Mouse (Mus musculus) layer of hippocampus, postnatal 25 days (tissue): Measurements from ENCODE around the gene Dnaaf2. TPM values are rescaled to one million over a fixed set of nuclear protein-coding genes. Genes with fewer than 3 reads are reported as not detected.

Source experiments
- DNase-seq, 2 experiments: peaks; one replicate each; pipeline ENCODE4 v3.0.0; 2022; ENCODE audit warnings: mixed read lengths in 2 of 2, low spot score in 1 of 2; ENCODE audit errors: extremely low spot score in 1 of 2
- total RNA-seq, 2 experiments: library from RNA; stranded (reverse); gene quantifications; 2 replicates each; pipeline ENCODE4 v1.2.3; 2021

Gene Dnaaf2
- total RNA-seq, 2 experiments from 2014 or later = 1.9 to 2.1 TPM

GRCm38 (mm10) chr12:69204052-69204833 is 6.0 kb upstream of the Dnaaf2 start, which contains the start of gene Gm49384:
TSS of gene Gm49384 (minus strand) at chr12:69204267.
- DNase-seq = no peak

DNA sequence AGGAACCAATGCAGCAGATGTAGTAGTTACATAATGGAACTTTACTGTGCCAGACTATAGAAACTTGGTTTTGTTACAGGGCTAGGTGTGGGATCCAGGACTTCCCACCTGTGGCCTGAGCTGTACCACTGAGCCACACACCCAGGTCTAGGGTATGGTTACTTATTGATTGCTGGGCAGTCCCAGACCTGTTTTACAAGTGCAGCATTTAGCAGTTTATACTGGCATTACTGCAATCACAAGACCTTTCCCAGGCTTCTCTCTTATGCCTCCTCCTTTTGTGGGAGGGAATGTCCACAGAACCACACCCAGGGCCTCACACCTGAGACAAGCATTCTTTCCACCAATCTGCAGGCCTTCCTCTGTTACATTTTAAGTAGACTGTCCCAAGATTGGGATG is 756 bp upstream of the Dnaaf2 start:
- DNase-seq = no peak

GRCm38 (mm10) chr12:69197378-69198163 is 658 bp downstream of the Dnaaf2 start:
- peak; percentile 42 to 65 for DNase-seq

DNA sequence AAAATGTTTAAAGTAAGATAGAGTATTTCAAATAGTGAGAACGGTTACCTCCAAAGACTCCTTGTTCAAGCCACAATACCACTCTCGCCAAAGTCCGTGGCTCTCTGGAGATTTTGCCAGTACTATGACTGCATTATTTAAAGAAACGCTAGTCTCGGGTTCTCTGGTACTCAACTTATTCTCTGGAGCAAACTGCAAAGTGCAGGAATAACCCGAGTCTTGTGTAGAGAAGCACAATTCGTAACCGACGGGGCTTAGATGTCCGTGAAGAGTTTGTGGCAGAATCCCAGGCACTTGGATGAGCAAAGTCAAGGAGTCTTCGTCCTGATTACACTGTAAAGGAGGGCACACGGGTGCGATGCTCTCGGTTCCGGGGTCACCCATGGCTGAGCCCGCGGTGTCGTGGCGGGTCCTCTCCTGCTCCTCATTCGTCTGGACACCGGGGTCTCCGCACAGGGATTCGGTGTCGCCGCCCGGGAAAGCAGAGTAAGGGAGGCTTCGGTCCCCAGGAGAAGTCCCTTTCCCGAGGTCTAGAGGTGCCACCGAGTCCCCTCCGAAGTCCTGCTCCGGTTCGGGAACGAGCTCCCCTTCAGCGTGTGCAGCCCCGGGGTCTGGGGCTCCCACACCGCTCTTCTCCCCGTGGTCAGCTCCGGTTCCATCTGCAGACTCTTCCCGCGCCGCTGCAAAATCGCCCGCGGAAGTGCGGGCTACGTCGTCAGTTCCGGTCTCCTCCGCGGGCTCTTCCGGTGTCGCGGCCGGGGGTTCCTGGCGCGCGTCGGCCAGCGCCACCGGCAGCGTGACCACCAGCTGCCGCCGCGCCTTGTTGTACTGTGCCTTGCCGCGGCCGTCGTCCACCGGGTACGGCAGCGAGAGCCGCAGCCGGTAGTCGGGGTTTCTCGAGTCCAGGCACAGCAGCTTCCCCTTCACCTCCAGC is 1.5 kb downstream of the Dnaaf2 start, which contains the start of gene Gm49383:
TSS of gene Gm49383 (minus strand) at position 661 of the 934 bp plus-strand sequence.
- DNase-seq = peak in 1 of 2 experiments; percentile 55

DNA sequence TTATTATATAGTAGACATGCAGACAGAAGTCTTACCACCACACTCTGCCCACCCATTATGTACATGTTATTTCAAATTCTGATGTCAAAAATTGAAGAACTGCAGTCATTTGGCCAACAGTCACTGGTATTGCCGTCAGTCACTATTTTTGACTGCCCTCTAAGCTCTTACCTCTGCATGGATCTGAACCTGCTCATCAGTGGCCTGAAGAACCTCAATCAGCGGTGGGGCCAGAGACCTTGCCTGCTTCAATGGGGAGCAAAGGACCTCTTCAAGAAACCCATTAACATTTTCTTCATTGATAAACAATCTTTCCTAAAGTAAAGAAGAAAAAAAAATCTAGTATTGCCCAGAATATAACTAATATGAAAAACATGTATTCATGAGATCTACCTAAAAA is 5.6 kb downstream of the Dnaaf2 start:
- DNase-seq = no peak

DNA sequence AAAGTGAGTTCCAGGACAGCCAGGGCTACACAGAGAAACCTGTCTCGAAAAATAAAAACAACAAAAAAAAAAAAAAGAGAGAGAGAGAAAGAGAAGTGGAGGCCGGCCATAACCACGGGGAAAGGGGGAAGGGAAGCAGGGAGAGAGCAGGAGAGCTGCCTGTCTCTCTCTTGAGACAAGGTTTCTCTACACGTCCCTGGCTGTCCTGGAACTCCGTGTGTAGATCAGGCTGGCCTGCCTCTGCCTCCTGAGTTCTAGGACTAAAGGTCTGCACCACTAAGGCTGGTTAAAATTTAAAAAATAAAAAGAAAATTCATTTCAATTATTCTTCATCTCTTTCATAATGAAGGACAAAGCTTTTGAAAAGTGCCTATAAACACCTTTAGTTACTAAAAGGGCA is 6.8 kb downstream of the Dnaaf2 start:
- no peak for DNase-seq

DNA sequence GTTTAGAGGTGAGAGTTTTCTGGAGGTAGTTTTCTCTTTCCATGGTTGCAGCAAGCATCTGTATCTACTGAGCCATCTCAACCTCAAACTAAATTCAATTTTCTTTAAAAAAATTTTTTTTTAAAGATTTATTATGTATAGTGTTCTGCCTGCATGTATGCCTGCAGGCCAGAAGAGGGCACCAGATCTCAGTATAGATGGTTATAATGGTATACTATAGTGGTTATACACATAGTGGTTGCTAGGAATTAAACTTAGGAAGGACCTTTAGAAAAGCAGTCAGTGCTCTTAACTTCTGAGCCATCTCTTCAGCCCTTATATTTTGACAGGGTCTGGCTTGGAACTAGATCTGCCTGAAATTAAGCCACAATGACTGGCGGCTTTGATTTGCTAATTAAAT is 7.7 kb downstream of the Dnaaf2 start:
- no peak for DNase-seq

GRCm38 (mm10) chr12:69190074-69190473 is 8.2 kb downstream of the Dnaaf2 start:
- DNase-seq = no peak

DNA sequence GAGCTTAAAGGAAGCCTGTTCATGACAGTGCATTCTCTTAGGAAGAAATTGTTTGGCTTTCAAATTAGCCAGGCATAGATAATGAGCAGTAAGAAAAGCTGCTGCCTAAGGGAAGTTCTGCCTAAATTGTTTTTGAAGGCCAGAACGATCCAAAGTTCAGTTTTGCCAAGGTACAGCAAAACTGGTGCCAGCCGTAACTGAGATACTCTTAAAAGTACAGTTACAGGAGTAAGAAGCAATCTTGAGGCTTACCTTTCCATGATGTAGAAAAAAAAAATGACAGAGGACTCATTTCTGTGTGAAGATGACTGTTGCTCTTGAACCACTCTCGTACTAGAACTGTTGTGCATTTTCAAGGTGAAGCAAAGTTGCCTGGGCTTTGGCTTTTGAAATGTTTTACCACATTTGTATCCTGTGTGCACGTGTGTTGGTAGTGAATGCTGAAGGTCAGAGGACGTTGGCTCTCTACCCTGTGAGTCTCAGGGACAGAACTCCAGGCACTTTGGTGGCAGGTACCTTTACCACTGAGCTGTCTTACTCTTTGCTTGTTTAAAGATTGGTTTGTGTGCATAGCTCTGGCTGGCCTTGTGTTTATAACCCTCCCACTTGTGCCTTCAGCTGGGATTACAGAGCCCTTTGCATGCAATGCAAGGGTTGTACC is 11.3 kb downstream of the Dnaaf2 start:
- DNase-seq = no peak

DNA sequence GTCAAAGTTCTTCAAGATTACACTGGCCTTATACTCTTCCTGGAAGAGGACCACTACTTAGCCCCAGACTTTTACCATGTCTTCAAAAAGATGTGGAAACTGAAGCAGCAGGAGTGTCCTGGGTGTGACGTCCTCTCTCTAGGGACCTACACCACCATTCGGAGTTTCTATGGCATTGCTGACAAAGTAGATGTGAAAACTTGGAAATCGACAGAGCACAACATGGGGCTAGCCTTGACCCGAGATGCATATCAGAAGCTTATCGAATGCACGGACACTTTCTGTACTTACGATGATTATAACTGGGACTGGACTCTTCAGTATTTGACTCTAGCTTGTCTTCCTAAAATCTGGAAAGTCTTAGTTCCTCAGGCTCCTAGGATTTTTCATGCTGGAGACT is 12.9 kb downstream of the Dnaaf2 start:
- DNase-seq = no peak

DNA sequence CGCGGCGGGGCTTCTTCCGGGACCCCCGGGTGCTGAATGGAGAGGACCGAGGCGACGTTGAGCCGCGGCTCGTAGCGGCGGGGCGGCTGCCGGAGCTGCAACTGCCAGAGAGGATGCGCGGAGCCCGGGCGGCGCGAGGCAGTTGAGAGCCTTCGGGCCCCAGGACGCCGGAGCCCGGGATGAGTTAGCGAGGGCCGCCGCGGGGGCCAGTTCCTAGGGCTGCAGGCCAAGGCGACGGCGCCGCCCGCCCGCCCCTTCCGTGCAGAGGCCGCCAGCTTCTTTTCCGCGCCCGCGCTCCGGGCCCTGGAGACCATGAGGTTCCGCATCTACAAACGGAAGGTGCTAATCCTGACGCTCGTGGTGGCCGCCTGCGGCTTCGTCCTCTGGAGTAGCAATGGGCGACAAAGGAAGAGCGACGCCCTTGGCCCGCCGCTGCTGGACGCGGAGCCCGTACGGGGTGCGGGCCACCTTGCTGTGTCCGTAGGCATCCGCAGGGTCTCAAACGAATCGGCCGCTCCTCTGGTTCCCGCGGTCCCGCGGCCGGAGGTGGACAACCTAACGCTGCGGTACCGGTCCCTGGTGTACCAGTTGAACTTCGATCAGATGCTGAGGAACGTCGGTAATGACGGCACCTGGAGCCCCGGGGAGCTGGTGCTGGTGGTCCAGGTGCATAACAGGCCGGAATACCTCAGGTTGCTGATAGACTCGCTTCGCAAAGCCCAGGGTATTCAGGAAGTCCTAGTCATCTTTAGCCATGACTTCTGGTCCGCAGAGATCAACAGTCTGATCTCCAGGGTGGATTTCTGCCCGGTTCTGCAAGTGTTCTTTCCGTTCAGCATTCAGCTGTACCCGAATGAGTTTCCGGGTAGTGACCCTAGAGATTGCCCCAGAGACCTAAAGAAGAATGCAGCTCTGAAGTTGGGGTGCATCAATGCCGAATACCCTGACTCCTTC is 13.6 kb downstream of the Dnaaf2 start:
- DNase-seq = peak in 1 of 2 experiments; percentile 20

DNA sequence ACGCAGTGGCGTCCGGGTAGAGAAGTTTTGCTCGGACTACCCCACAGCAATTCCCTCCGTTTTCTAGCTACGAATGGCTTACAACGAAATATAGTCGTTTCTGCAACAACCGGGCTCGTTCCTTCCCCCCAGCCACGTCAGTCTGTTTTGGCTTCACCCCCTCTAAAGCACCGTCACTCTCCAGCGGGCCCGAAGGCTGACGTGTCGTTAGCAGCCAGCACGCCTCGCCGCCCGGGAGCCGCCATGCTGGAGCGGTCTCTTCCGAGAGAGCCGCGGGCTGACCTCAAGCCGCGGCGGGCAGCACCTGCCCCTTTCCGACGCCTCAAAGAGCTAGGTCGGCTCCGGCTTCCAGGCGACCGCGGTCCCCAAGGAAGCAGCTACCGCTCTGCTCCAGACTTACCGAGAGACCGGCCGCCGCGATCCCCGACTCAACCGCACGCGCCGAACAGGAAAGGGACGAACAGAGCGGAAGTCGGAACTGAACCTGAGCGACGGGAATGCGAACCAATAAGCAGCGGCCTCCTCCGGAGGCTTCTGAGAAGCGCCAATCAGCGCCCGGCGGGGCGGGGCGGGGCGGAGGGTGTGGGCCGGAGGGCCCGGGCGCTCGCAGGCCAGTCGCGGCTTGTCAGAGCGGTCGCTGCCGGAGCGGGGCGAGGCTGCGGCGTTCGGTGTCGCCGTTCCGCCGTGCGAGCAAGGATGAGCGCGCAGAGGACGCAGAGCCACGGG is 14.5 kb downstream of the Dnaaf2 start, which contains the start of the genes Rpl36al and Mgat2:
TSS of gene Rpl36al (minus strand) at position 501 of the 726 bp plus-strand sequence.
TSS of gene Mgat2 (plus strand) at position 575 of the 726 bp plus-strand sequence.
- DNase-seq = peak; percentile 98 to 99

DNA sequence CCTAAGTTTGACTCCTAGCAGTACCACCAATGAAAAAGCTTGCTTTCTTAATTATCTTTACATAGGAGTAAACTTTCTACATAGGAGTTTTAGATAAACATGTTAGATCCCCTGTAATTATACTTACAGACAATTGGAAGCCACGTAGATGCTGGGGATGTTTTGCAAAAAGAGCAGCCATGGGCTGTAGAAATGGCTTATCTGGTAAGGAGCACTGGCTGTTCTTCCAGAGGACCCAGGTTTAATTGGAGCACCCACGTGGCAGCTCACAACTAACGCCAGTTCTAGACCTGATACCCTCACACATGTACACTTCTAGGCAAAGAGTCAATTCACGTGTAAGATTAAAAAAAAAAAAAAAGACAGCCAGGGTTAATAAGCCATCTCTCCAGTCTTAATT is 16.4 kb downstream of the Dnaaf2 start:
- DNase-seq = no peak

DNA sequence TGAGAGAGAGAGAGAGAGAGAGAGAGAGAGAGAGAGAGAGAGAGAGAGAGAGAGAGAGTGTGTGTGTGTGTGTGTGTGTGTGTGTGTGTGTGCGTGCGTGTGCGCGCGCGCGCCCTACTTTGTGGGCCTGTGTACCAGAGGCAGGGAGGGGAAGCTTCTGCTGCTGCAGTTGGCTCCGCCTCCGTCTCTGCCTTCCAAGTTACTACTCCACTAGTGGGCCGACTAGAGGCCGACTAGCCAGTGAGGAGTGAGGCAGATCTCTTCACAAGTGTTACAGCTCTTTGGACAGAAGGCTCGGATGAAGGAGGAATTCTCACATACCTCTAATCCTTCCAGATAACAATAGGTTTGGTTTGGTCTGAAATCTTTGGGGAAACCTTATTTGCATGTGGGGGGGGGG is 18.9 kb downstream of the Dnaaf2 start:
- DNase-seq = no peak

DNA sequence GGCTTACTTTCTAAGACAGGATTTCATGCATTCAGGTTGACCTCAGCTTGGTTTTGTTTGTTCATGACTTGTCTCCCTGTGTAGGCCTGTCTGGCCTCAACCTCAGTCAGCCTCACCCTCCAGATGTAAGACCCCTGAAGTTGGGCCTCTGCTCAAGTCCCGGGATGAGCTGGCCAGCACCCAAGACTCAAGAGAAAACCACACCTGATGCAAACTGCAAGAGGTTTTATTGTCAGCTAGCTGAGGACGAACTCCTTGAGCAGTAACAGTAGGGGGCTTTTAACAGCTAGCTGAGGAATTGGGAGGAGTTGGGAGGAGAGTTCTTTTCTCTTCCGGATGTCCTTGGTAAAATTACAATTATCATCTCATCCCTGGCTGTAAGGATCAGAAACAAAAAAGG is 20.7 kb downstream of the Dnaaf2 start:
- no peak for DNase-seq

DNA sequence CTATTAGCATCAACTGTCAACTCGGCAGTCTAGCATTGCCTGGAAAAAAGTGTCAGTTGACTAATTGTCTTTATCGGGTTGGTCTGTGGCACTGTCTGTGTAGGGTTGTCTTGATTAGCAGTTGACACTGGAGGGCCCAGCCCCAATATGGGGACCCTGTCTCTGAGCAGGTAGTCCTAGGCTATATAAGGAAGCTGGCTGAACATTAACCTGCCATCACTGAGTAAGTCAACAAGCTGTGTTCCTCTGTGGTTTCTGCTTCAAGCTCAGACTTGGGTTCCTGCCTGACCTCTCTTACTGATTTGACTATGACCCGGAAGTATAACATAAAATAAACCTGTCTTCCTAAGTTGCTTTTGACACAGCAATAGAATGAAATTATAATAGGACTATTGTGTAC is 22.3 kb downstream of the Dnaaf2 start:
- DNase-seq = no peak

DNA sequence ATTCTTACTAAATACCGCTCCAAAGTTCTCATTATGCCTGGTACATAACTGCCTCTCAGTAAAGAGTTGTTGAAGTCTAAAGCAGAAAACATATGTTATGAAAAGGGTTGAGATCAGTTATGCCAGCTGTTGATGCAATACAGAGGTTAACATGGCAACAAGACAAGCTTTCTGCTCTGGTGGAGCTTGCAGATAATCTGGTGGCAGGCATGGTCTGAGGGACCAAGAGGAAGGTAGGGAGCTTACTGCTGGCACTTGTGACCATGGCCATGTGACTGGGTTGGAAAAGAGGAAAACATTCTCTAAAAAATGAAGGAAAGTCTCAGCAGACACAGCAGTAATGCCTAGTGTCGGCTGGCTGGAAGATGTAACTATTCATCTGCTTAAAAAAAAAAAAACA is 26.9 kb downstream of the Dnaaf2 start:
- DNase-seq = no peak
